21 mouse cellular contexts compared by ENCODE assay signal in genomic region chr12:27235748-27236147, GRCm38 (mm10).
DNase-seq lines count a peak whose midpoint lies in the region; ATAC-seq and TF ChIP-seq lines count a peak whose summit lies in the region.
"Had no signal": no experiment of that assay in that cellular context is flagged by ENCODE, and none has a peak within 500 bp of the region (broad histone marks: within the 10 kb centered on the region; RNA-seq: fewer than 3 reads in every experiment).

No protein-coding gene starts in this region.

- no peak overlapping the region for H3K4me2 ChIP-seq in hindbrain, embryonic 14.5 days (replicated peaks)
- H3K4me2 ChIP-seq in lung, postnatal 0 days (replicated peaks; ENCODE audit: low read depth, low read length), result no peak overlapping the region
- no peak overlapping the region for H3K4me2 ChIP-seq in embryonic facial prominence, embryonic 14.5 days (ENCODE audit: low read depth, low read length)
- H3K4me2 ChIP-seq in stomach, postnatal 0 days (replicated peaks; ENCODE audit: low read depth), result no peak overlapping the region
- H3K4me2 ChIP-seq: heart, embryonic 13.5 days; hindbrain, embryonic 12.5 days had no signal

- 74% methylated on average over 1 of the region's 1 CpGs for WGBS in hindbrain, embryonic 14.5 days
- 74% methylated on average over 1 of the region's 1 CpGs for WGBS in hindbrain, embryonic 10.5 days
- WGBS in lung, postnatal 0 days, result 48% methylated on average over 1 of the region's 1 CpGs
- 42% methylated on average over 1 of the region's 1 CpGs for WGBS in embryonic facial prominence, embryonic 14.5 days
- 30% methylated on average over 1 of the region's 1 CpGs for WGBS in stomach, postnatal 0 days

- H3K36me3 ChIP-seq in hindbrain, embryonic 14.5 days (replicated peaks; ENCODE audit: control insufficient read depth, insufficient read depth), result no peaks in the 10 kb centered on the region
- H3K36me3 ChIP-seq in hindbrain, embryonic 10.5 days, result no peaks in the 10 kb centered on the region
- no peaks in the 10 kb centered on the region for H3K36me3 ChIP-seq in lung, postnatal 0 days (ENCODE audit: insufficient read depth, low read length)
- no peaks in the 10 kb centered on the region for H3K36me3 ChIP-seq in embryonic facial prominence, embryonic 14.5 days (ENCODE audit: control insufficient read depth, insufficient read depth, low read length)
- H3K36me3 ChIP-seq in stomach, postnatal 0 days (ENCODE audit: control insufficient read depth, insufficient read depth, low read length), result no peaks in the 10 kb centered on the region
- H3K36me3 ChIP-seq: forebrain, embryonic 10.5 days; G1E; heart, embryonic 13.5 days; hindbrain, embryonic 12.5 days had no signal

- TF ChIP-seq CTCF in lung, postnatal 0 days (IDR thresholded peaks at IDR 0.05), result no peak
- no peak for TF ChIP-seq CTCF in stomach, postnatal 0 days (IDR thresholded peaks at IDR 0.05; ENCODE audit: low read depth)

- no peak overlapping the region for H3K9ac ChIP-seq in hindbrain, embryonic 14.5 days
- no peak overlapping the region for H3K9ac ChIP-seq in lung, postnatal 0 days (replicated peaks; ENCODE audit: low read depth)
- no peak overlapping the region for H3K9ac ChIP-seq in embryonic facial prominence, embryonic 14.5 days (ENCODE audit: low read depth, low read length)
- H3K9ac ChIP-seq in stomach, postnatal 0 days (ENCODE audit: low read length), result no peak overlapping the region
- H3K9ac ChIP-seq: heart, embryonic 13.5 days; hindbrain, embryonic 12.5 days had no signal

- no peaks in the 10 kb centered on the region for H3K9me3 ChIP-seq in hindbrain, embryonic 14.5 days (ENCODE audit: control insufficient read depth, low read length)
- no peaks in the 10 kb centered on the region for H3K9me3 ChIP-seq in hindbrain, embryonic 10.5 days
- no peaks in the 10 kb centered on the region for H3K9me3 ChIP-seq in lung, postnatal 0 days (ENCODE audit: low read length)
- no peaks in the 10 kb centered on the region for H3K9me3 ChIP-seq in embryonic facial prominence, embryonic 14.5 days (ENCODE audit: control insufficient read depth, low read length)
- H3K9me3 ChIP-seq in stomach, postnatal 0 days (ENCODE audit: control insufficient read depth, low read length), result no peaks in the 10 kb centered on the region
- H3K9me3 ChIP-seq: forebrain, embryonic 10.5 days; heart, embryonic 13.5 days; hindbrain, embryonic 12.5 days had no signal

- H3K4me1 ChIP-seq in hindbrain, embryonic 14.5 days (replicated peaks; ENCODE audit: control insufficient read depth, insufficient read depth, low read length), result no peaks in the 10 kb centered on the region
- H3K4me1 ChIP-seq in hindbrain, embryonic 10.5 days (replicated peaks), result no peaks in the 10 kb centered on the region
- H3K4me1 ChIP-seq in lung, postnatal 0 days (ENCODE audit: insufficient read depth, low read depth, low read length), result no peaks in the 10 kb centered on the region
- no peaks in the 10 kb centered on the region for H3K4me1 ChIP-seq in embryonic facial prominence, embryonic 14.5 days (ENCODE audit: control insufficient read depth, insufficient read depth, low read length)
- H3K4me1 ChIP-seq in stomach, postnatal 0 days (replicated peaks; ENCODE audit: control insufficient read depth, insufficient read depth), result no peaks in the 10 kb centered on the region
- H3K4me1 ChIP-seq: forebrain, embryonic 10.5 days; hindbrain, embryonic 12.5 days had no signal

- H3K27ac ChIP-seq in hindbrain, embryonic 14.5 days, result no peak overlapping the region
- no peak overlapping the region for H3K27ac ChIP-seq in hindbrain, embryonic 10.5 days
- no peak overlapping the region for H3K27ac ChIP-seq in lung, postnatal 0 days (ENCODE audit: low read length)
- H3K27ac ChIP-seq in embryonic facial prominence, embryonic 14.5 days (replicated peaks; ENCODE audit: low read depth, low read length), result no peak overlapping the region
- no peak overlapping the region for H3K27ac ChIP-seq in stomach, postnatal 0 days (replicated peaks)
- H3K27ac ChIP-seq: forebrain, embryonic 10.5 days; heart, embryonic 13.5 days; hindbrain, embryonic 12.5 days; hindbrain, postnatal 0 days had no signal

- H3K4me3 ChIP-seq in hindbrain, embryonic 14.5 days (replicated peaks; ENCODE audit: low read length), result no peak overlapping the region
- H3K4me3 ChIP-seq in hindbrain, embryonic 10.5 days, result no peak overlapping the region
- H3K4me3 ChIP-seq in lung, postnatal 0 days (ENCODE audit: low read depth, low read length), result no peak overlapping the region
- H3K4me3 ChIP-seq in embryonic facial prominence, embryonic 14.5 days (ENCODE audit: low read depth, low read length), result no peak overlapping the region
- H3K4me3 ChIP-seq in stomach, postnatal 0 days (ENCODE audit: low read depth, low read length), result no peak overlapping the region
- H3K4me3 ChIP-seq: forebrain, embryonic 10.5 days; heart, embryonic 13.5 days; hindbrain, embryonic 12.5 days had no signal

- no peak for ATAC-seq in hindbrain, embryonic 14.5 days (ENCODE audit: low FRiP score)
- ATAC-seq in lung, postnatal 0 days, result peak; percentile 60
- peak; percentile 30; the same call in 1 of the 2 replicates for ATAC-seq in embryonic facial prominence, embryonic 14.5 days (ENCODE audit: low read depth)
- ATAC-seq in stomach, postnatal 0 days (ENCODE audit: low FRiP score, low TSS enrichment), result 0 out of 2 replicates have a peak, but pooled peaks have one; percentile 32
- no peak for ATAC-seq in erythroblast, adult 5-6 weeks (replicated peaks; ENCODE audit: low FRiP score, poor library complexity, severe bottlenecking)
- ATAC-seq: CD4-positive, CD25-positive, alpha-beta regulatory T cell, adult 4 months; forebrain, embryonic 14.5 days; hindbrain, postnatal 0 days had no signal

- TF ChIP-seq EP300 in lung, postnatal 0 days (IDR thresholded peaks at IDR 0.05), result no peak
- TF ChIP-seq EP300 in stomach, postnatal 0 days (optimal IDR thresholded peaks at IDR 0.05), result no peak

- no peaks in the 10 kb centered on the region for H3K27me3 ChIP-seq in hindbrain, embryonic 14.5 days (ENCODE audit: control insufficient read depth, insufficient read depth, low read length)
- H3K27me3 ChIP-seq in hindbrain, embryonic 10.5 days (ENCODE audit: insufficient read depth, poor library complexity, severe bottlenecking), result no peaks in the 10 kb centered on the region
- H3K27me3 ChIP-seq in lung, postnatal 0 days (replicated peaks; ENCODE audit: insufficient read depth, low read length), result no peaks in the 10 kb centered on the region
- no peaks in the 10 kb centered on the region for H3K27me3 ChIP-seq in embryonic facial prominence, embryonic 14.5 days (replicated peaks; ENCODE audit: control insufficient read depth, insufficient read depth, low read length)
- no peaks in the 10 kb centered on the region for H3K27me3 ChIP-seq in stomach, postnatal 0 days (ENCODE audit: control insufficient read depth, insufficient read depth, low read length)
- H3K27me3 ChIP-seq: heart, embryonic 13.5 days; hindbrain, embryonic 12.5 days had no signal

- DNase-seq in hindbrain, embryonic 14.5 days (ENCODE audit: low spot score), result peak; percentile 18
- DNase-seq in hindbrain, embryonic 10.5 days (ENCODE audit: low spot score), result no peak
- DNase-seq in lung, postnatal 0 days (ENCODE audit: low spot score), result peak; percentile 7
- DNase-seq in lung, adult 18-20 months, result no peak
- peak; percentile 30 for DNase-seq in embryonic facial prominence, embryonic 14.5 days (ENCODE audit: low spot score)
- DNase-seq in stomach, postnatal 0 days (ENCODE audit: low spot score), result no peak
- DNase-seq: adrenal gland, postnatal 10 days; B cell, adult 2 months; cerebellum, adult 11-12 months; cerebellum, adult 9-10 months; cerebellum, postnatal 25 days; gastrocnemius, postnatal 36 days; heart, postnatal 36 days had no signal

Comparison
In these comparisons a context has a peak if more than half of its experiments do, and no peak if none do; other contexts are left out.
1. DNase-seq: peak in hindbrain, embryonic 14.5 days (single experiment), lung, postnatal 0 days (single experiment) and embryonic facial prominence, embryonic 14.5 days (single experiment); none in hindbrain, embryonic 10.5 days (single experiment), lung, adult 18-20 months (0 of 2) and stomach, postnatal 0 days (single experiment).
2. ATAC-seq: peak in lung, postnatal 0 days (single experiment), embryonic facial prominence, embryonic 14.5 days (single experiment) and stomach, postnatal 0 days (single experiment); none in hindbrain, embryonic 14.5 days (single experiment) and erythroblast, adult 5-6 weeks (single experiment).